Mouse (Mus musculus) lung, postnatal 0 days (tissue): ENCODE data around the gene Gpc3.

ENCODE experiments used
- CTCF ChIP-seq: IDR thresholded peaks from 2 replicates; pipeline ENCODE4 v1.5.1; 2016; ENCODE audit warnings: antibody characterized with exemption, mild to moderate bottlenecking
- EP300 ChIP-seq: IDR thresholded peaks from 2 replicates; pipeline ENCODE4 v1.6.1; 2016; ENCODE audit warnings: antibody characterized with exemption, mild to moderate bottlenecking, control low read depth

- no peak for TF ChIP-seq CTCF
- TF ChIP-seq EP300 = no peak
Measured at GRCm38 (mm10) chrX:52599246-52599645, 14.5 kb downstream of the Gpc3 start.
